Mouse (Mus musculus) kidney, adult 2 months (tissue): ENCODE data around the gene Ccm2l. TPM values are rescaled to one million over a fixed set of nuclear protein-coding genes. Genes with fewer than 3 reads are reported as not detected.

Source experiments
- DNase-seq: peaks from one replicate; pipeline ENCODE4 v3.0.0; 2021
- H3K27ac ChIP-seq: fragments of 200-500 bp; 2 replicates; pipeline ENCODE4 v1.5.1; 2012; ENCODE audit warnings: low read depth, low read length, control low read depth, inconsistent platforms; ENCODE audit not compliant: insufficient read depth
- H3K27me3 ChIP-seq: fragments of 200-500 bp; replicated peaks from 2 replicates; pipeline ENCODE4 v1.6.1; 2012; ENCODE audit warnings: mild to moderate bottlenecking, moderate library complexity, low read length, inconsistent platforms; ENCODE audit not compliant: control insufficient read depth, insufficient read depth
- H3K36me3 ChIP-seq: fragments of 200-500 bp; 2 replicates; pipeline ENCODE4 v1.6.1; 2012; ENCODE audit warnings: mild to moderate bottlenecking, moderate library complexity, low read length, inconsistent platforms; ENCODE audit not compliant: control insufficient read depth, insufficient read depth
- H3K4me1 ChIP-seq: fragments of 200-500 bp; 2 replicates; pipeline ENCODE4 v1.6.1; 2011; ENCODE audit warnings: low read length; ENCODE audit not compliant: control insufficient read depth, insufficient read depth
- H3K4me3 ChIP-seq: fragments of 200-500 bp; 2 replicates; pipeline ENCODE4 v1.5.1; 2011; ENCODE audit warnings: mild to moderate bottlenecking, low read depth, low read length, control low read depth; ENCODE audit not compliant: insufficient read depth
- CTCF ChIP-seq: fragments of 200-500 bp; conservative IDR thresholded peaks from 2 replicates; pipeline ENCODE4 v1.5.1; 2011; ENCODE audit warnings: low read depth, mild to moderate bottlenecking, control low read depth, low read length, moderate library complexity, mixed read lengths; ENCODE audit not compliant: insufficient read depth, insufficient read length
- POLR2A ChIP-seq: fragments of 200-500 bp; IDR thresholded peaks from one replicate; pipeline ENCODE4 v1.6.1; 2011; ENCODE audit warnings: low read depth, low read length, control low read depth
- WGBS: fragments of 180-500 bp; shearing (Covaris S2); methylation state at CpG from one replicate; pipeline ENCODE4 v1.1.7; 2018; 5-methylcytosine and 5-hydroxymethylcytosine counted together
- polyA plus RNA-seq: library from polyadenylated mRNA; depleted of rRNA; stranded (reverse); fragments of >200 nt; gene quantifications from 2 replicates; pipeline ENCODE4 v1.2.3, GENCODE M21; 2012; rRNA removed

The Ccm2l gene
- polyA plus RNA-seq = 23.0 and 25.1 TPM in 2 replicates

GRCm38 (mm10) chr2:153065747-153066508 lies at the start of gene Ccm2l:
Gene Ccm2l, plus strand, starts transcription at chr2:153065955.
- TF ChIP-seq CTCF (no peak), POLR2A (no peak)
- no peaks in the 10 kb centered on the region for H3K36me3 ChIP-seq
- no peaks in the 10 kb centered on the region for H3K27me3 ChIP-seq
- H3K4me1 ChIP-seq = no peaks in the 10 kb centered on the region
- H3K27ac ChIP-seq = peak within 1 kb of the TSS; percentile 82
- H3K4me3 ChIP-seq = peak within 1 kb of the TSS; percentile 41
- WGBS = 51% methylated on average over 12 of the region's 12 CpGs
- DNase-seq = peak; percentile 84

GRCm38 (mm10) chr2:153016786-153017185 lies 49.0 kb upstream of the Ccm2l start:
- 45% methylated on average over 5 of the region's 5 CpGs for WGBS
- no peak for DNase-seq
- no peaks in the 10 kb centered on the region for H3K36me3 ChIP-seq
- H3K4me1 ChIP-seq = peaks cover 4% of the 10 kb centered on the region
- no peak overlapping the region for H3K27ac ChIP-seq
- no peaks in the 10 kb centered on the region for H3K27me3 ChIP-seq
- no peak for TF ChIP-seq CTCF
- no peak for TF ChIP-seq POLR2A
- no peak overlapping the region for H3K4me3 ChIP-seq

- WGBS = 91% methylated on average over 3 of the region's 3 CpGs
- H3K27ac ChIP-seq = no peak overlapping the region
- peaks cover 1% of the 10 kb centered on the region for H3K4me1 ChIP-seq
- H3K36me3 ChIP-seq = no peaks in the 10 kb centered on the region
- no peak overlapping the region for H3K4me3 ChIP-seq
- H3K27me3 ChIP-seq = no peaks in the 10 kb centered on the region
- TF ChIP-seq CTCF (no peak), POLR2A (no peak)
- DNase-seq = no peak
Observed at GRCm38 (mm10) chr2:153019355-153019754, 46.4 kb upstream of the Ccm2l start.

GRCm38 (mm10) chr2:153021163-153021562 lies 44.6 kb upstream of the Ccm2l start:
- 68% methylated on average over 3 of the region's 3 CpGs for WGBS
- no peak overlapping the region for H3K27ac ChIP-seq
- no peak for TF ChIP-seq CTCF
- TF ChIP-seq POLR2A = no peak
- H3K36me3 ChIP-seq = no peaks in the 10 kb centered on the region
- H3K4me3 ChIP-seq = no peak overlapping the region
- H3K4me1 ChIP-seq = no peaks in the 10 kb centered on the region
- H3K27me3 ChIP-seq = no peaks in the 10 kb centered on the region
- no peak for DNase-seq

GRCm38 (mm10) chr2:153022855-153023254 lies 42.9 kb upstream of the Ccm2l start:
- H3K4me3 ChIP-seq = no peak overlapping the region
- TF ChIP-seq POLR2A = no peak
- no peak for TF ChIP-seq CTCF

GRCm38 (mm10) chr2:153026052-153026451 lies 39.7 kb upstream of the Ccm2l start:
- H3K4me3 ChIP-seq = no peak overlapping the region
- no peaks in the 10 kb centered on the region for H3K27me3 ChIP-seq
- H3K36me3 ChIP-seq = no peaks in the 10 kb centered on the region
- no peak for DNase-seq
- H3K27ac ChIP-seq = no peak overlapping the region
- no peaks in the 10 kb centered on the region for H3K4me1 ChIP-seq
- 78% methylated on average over 7 of the region's 7 CpGs for WGBS
- TF ChIP-seq CTCF (no peak), POLR2A (no peak)

More at GRCm38 (mm10) chr2:153022855-153023254, 42.9 kb upstream of the Ccm2l start:
- no peak overlapping the region for H3K27ac ChIP-seq
- no peaks in the 10 kb centered on the region for H3K36me3 ChIP-seq
- no peaks in the 10 kb centered on the region for H3K27me3 ChIP-seq
- DNase-seq = no peak
- WGBS = 42% methylated on average over 4 of the region's 4 CpGs
- H3K4me1 ChIP-seq = no peaks in the 10 kb centered on the region

GRCm38 (mm10) chr2:153027501-153027900 lies 38.3 kb upstream of the Ccm2l start:
- Histone ChIP-seq H3K27ac (no peak overlapping the region), H3K4me1 (no peaks in the 10 kb centered on the region), H3K27me3 (no peaks in the 10 kb centered on the region), H3K4me3 (no peak overlapping the region), H3K36me3 (no peaks in the 10 kb centered on the region)
- 58% methylated on average over 4 of the region's 4 CpGs for WGBS
- TF ChIP-seq CTCF = no peak
- no peak for TF ChIP-seq POLR2A
- no peak for DNase-seq

GRCm38 (mm10) chr2:153030422-153030821 lies 35.3 kb upstream of the Ccm2l start:
- Histone ChIP-seq H3K4me3 (no peak overlapping the region), H3K4me1 (no peaks in the 10 kb centered on the region), H3K27ac (no peak overlapping the region), H3K36me3 (no peaks in the 10 kb centered on the region), H3K27me3 (no peaks in the 10 kb centered on the region)
- WGBS = 20% methylated on average over 4 of the region's 4 CpGs
- TF ChIP-seq POLR2A = no peak
- TF ChIP-seq CTCF = no peak
- no peak for DNase-seq
